Mouse (Mus musculus) liver, adult 2 months (tissue): ENCODE data around the gene Cers1. TPM values are rescaled to one million over a fixed set of nuclear protein-coding genes. Genes with fewer than 3 reads are reported as not detected.

Source experiments
- DNase-seq: peaks from one replicate; pipeline ENCODE4 v3.0.0-alpha.2; 2011; ENCODE audit warnings: low read depth, low spot score; ENCODE audit errors: extremely low read depth
- H3K27ac ChIP-seq: fragments of 200-500 bp; replicated peaks from 2 replicates; pipeline ENCODE4 v1.5.1; 2012; ENCODE audit warnings: low read depth, mild to moderate bottlenecking, control low read depth, inconsistent platforms, low read length; ENCODE audit not compliant: insufficient read depth
- H3K27me3 ChIP-seq: fragments of 200-500 bp; 2 replicates; pipeline ENCODE4 v1.6.1; 2012; ENCODE audit warnings: mild to moderate bottlenecking, moderate library complexity, low read length, inconsistent platforms; ENCODE audit not compliant: control insufficient read depth, insufficient read depth
- H3K36me3 ChIP-seq: fragments of 200-500 bp; 2 replicates; pipeline ENCODE4 v1.6.1; 2012; ENCODE audit warnings: low read length, inconsistent platforms; ENCODE audit not compliant: control insufficient read depth, insufficient read depth
- H3K4me1 ChIP-seq: fragments of 200-500 bp; 2 replicates; pipeline ENCODE4 v1.6.1; 2011; ENCODE audit warnings: low read length; ENCODE audit not compliant: control insufficient read depth, insufficient read depth
- H3K4me3 ChIP-seq: fragments of 200-500 bp; 2 replicates; pipeline ENCODE4 v1.5.1; 2011; ENCODE audit warnings: low read depth, mild to moderate bottlenecking, control low read depth, low read length, moderate library complexity; ENCODE audit not compliant: insufficient read depth
- H3K79me2 ChIP-seq: fragments of 200-500 bp; 2 replicates; pipeline ENCODE4 v1.6.1; 2012; ENCODE audit warnings: inconsistent platforms, mild to moderate bottlenecking, low read length, moderate library complexity; ENCODE audit not compliant: control insufficient read depth, insufficient read depth
- H3K9ac ChIP-seq: fragments of 200-500 bp; 2 replicates; pipeline ENCODE4 v1.6.1; 2012; ENCODE audit warnings: low read depth, mild to moderate bottlenecking, control low read depth, inconsistent platforms, low read length
- CTCF ChIP-seq: fragments of 200-500 bp; IDR thresholded peaks from 2 replicates; pipeline ENCODE4 v1.5.1; 2011; ENCODE audit warnings: low read depth, low read length, control low read depth
- POLR2A ChIP-seq: fragments of 200-500 bp; IDR thresholded peaks from 2 replicates; pipeline ENCODE4 v1.6.1; 2011; ENCODE audit warnings: low read length, control low read depth; ENCODE audit not compliant: insufficient read depth; ENCODE audit errors: extremely low read depth
- WGBS: fragments of 180-500 bp; shearing (Covaris S2); methylation state at CpG from one replicate; pipeline ENCODE4 v1.1.7; 2018; 5-methylcytosine and 5-hydroxymethylcytosine counted together
- polyA plus RNA-seq: library from polyadenylated mRNA; depleted of rRNA; stranded (reverse); fragments of >200 nt; gene quantifications from 2 replicates; pipeline ENCODE4 v1.2.3, GENCODE M21; 2012
- total RNA-seq: library from RNA; depleted of rRNA; stranded (reverse); fragments of >200 nt; gene quantifications from 2 replicates; pipeline ENCODE4 v1.2.3, GENCODE M21; 2014

Cers1 gene
- total and polyA plus RNA-seq, 2 experiments: 0.04 TPM; not detected in 1

DNA sequence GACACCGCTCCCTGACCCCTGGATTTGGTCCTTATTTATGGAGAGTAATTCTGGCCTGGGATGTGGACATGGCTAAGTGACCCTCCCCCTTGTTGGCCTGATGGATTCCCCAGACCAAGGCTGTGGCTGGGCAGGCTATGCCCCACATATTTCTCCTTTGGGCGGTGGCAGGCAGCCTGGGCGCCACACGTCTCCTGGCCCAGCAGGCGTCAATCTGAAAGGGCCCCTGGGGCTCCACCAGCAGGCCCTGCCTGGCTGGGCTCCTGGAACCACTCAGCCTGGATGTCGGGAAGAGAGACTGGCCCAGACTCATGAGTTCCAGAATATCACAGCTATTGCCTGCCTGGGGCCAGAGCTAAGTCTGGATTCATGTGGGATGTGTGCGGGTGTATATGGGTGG lies 54.9 kb downstream of the Cers1 start:
- H3K27me3 ChIP-seq: peaks cover 23% of the 10 kb centered on the region
- H3K27ac ChIP-seq: no peak overlapping the region
- no peak overlapping the region for H3K4me3 ChIP-seq
- TF ChIP-seq POLR2A (no peak), CTCF (no peak)
- no peak for DNase-seq
- no peaks in the 10 kb centered on the region for H3K4me1 ChIP-seq
- H3K79me2 ChIP-seq: no peaks in the 10 kb centered on the region
- no peak overlapping the region for H3K9ac ChIP-seq
- 98% methylated on average over 7 of the region's 7 CpGs for WGBS
- no peaks in the 10 kb centered on the region for H3K36me3 ChIP-seq

DNA sequence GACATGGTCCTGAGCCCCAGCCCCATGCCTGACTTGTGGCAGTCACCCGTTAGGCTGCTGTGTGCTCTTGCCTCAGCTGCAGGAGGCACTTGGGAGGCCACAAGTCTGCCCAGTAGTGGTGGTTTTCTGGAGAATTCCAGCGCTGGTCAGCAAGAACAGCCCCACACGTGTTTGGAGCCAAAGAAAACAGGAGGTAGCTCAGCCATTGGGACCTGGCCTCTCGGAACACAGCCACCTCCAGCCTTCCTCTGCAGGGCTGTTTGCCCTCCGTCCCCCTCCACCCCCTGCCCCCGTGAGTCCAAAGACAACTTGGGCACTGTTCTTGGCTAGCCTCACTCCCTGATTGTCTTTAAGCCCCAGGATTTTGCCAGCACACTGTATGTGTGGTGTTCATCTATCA lies 56.4 kb downstream of the Cers1 start:
- no peak overlapping the region for H3K4me3 ChIP-seq
- peaks cover 34% of the 10 kb centered on the region for H3K27me3 ChIP-seq
- no peaks in the 10 kb centered on the region for H3K79me2 ChIP-seq
- H3K27ac ChIP-seq: no peak overlapping the region
- H3K4me1 ChIP-seq: no peaks in the 10 kb centered on the region
- WGBS: 47% methylated on average over 6 of the region's 6 CpGs
- TF ChIP-seq CTCF: no peak
- TF ChIP-seq POLR2A: no peak
- H3K36me3 ChIP-seq: no peaks in the 10 kb centered on the region
- H3K9ac ChIP-seq: no peak overlapping the region
- peak; percentile 53 for DNase-seq

DNA sequence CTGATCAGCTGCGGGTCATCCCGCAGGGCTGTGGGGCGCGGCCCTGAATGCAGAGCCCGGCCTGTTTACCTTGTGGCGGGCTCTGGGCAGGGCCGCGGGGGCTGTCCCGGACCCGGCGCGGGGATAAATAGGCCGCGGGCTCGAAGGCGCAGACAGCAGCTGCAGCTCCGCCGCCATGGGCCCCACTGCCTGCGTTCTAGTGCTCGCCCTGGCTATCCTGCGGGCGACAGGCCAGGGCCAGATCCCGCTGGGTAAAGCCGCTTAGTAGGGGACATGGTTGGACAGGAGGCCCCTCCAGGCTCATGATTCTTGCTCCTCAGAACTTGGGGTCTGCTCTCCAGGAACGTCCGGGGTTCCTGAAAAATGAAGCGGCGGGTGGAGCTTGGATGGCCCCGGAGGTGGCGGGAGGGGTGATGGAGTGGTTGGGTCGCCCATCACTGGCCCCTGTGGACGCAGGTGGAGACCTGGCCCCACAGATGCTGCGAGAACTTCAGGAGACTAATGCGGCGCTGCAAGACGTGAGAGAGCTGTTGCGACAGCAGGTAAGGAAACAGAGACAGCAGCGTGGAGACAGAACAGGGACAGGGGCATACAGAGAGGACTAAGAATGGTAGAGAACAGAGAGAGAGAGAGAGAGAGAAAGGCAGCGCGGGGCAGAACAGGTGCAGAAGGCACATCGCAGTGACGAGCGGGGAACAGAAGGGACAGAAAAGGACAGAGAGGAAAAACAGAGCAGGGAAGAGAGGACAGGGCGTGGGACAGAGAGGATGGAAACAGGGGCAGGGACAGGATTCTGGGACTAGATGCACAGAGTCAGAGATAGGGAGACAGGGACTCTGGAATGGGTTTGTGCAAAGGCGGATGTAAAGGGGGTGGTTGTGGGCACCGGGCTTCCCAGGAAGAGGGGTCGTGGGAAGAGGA lies 58.1 kb downstream of the Cers1 start, which contains the start of gene Comp:
Comp (plus strand) TSS at position 162 of the 921 bp plus-strand sequence.
- no peak for DNase-seq
- no peaks in the 10 kb centered on the region for H3K36me3 ChIP-seq
- H3K4me3 ChIP-seq: peak within 1 kb of the TSS; percentile 43; the same call in 1 of the 2 replicates
- no peaks in the 10 kb centered on the region for H3K79me2 ChIP-seq
- H3K4me1 ChIP-seq: no peaks in the 10 kb centered on the region
- no peak within 1 kb of the TSS for H3K27ac ChIP-seq
- peaks cover 34% of the 10 kb centered on the region for H3K27me3 ChIP-seq
- TF ChIP-seq POLR2A: no peak
- TF ChIP-seq CTCF: no peak
- no peak within 1 kb of the TSS for H3K9ac ChIP-seq
- WGBS: 13% methylated on average over 47 of the region's 47 CpGs

DNA sequence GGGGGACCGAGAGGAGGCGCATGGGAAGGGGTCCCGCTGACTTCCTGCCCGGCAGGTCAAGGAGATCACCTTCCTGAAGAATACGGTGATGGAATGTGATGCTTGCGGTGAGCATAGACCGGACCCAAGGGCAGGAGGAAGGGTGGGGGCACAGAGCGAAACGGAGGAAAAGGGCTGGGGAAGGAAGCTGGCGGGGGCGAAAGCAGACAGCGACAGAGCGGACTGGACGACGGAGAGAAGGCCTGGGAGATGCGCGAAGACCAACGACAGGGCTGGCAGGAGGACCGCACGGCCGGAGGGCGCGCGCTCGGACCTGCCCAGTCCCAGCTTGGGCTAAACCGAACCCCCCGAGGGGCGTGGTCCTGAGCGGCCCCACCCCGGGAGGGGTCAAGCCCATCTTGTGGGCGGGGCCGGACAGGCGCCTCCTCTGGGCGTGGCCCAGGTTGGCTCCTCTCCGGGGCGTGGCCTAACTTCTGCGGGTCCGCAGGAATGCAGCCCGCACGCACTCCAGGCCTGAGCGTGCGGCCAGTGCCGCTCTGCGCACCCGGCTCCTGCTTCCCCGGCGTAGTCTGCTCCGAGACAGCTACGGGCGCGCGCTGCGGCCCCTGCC lies 58.8 kb downstream of the Cers1 start:
- no peak overlapping the region for H3K27ac ChIP-seq
- 2% methylated on average over 53 of the region's 53 CpGs for WGBS
- no peak overlapping the region for H3K9ac ChIP-seq
- H3K79me2 ChIP-seq: no peaks in the 10 kb centered on the region
- H3K4me3 ChIP-seq: peak overlapping the region; percentile 43; the same call in 1 of the 2 replicates
- H3K36me3 ChIP-seq: no peaks in the 10 kb centered on the region
- peaks cover 34% of the 10 kb centered on the region for H3K27me3 ChIP-seq
- TF ChIP-seq CTCF (no peak), POLR2A (no peak)
- no peaks in the 10 kb centered on the region for H3K4me1 ChIP-seq
- DNase-seq: peak; percentile 14

DNA sequence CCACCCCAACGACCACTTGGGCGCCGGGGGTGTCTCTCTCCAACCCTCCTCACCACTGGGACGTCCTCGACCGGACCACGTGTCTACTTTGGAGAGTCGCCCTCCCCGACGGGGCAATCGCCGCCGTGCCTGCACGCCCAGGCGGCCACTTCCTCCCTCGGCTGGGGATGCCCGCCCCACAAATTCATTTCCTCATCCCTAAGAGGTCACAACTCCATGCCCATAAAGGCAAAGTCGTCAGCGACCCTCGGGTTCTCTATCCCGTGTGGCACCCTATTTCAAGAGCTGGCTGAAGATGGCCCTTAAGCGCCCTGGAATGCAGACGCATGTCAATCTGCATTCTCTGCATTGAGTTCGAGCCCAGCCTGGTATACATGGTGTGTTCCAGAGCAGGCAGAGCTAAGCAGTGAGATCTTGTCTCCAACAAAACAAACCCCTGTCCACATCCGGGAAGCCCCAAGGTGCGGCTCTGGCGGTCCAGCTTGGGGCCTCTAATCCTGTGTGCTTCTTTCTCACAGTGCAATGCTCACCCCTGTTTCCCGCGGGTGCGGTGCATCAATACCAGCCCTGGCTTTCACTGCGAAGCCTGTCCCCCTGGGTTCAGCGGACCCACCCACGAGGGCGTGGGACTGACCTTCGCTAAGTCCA lies 59.8 kb downstream of the Cers1 start:
- Histone ChIP-seq H3K9ac (no peak overlapping the region), H3K4me1 (no peaks in the 10 kb centered on the region), H3K36me3 (no peaks in the 10 kb centered on the region), H3K27me3 (peaks cover 34% of the 10 kb centered on the region), H3K79me2 (no peaks in the 10 kb centered on the region), H3K27ac (no peak overlapping the region), H3K4me3 (no peak overlapping the region)
- WGBS: 10% methylated on average over 35 of the region's 35 CpGs
- no peak for TF ChIP-seq POLR2A
- no peak for TF ChIP-seq CTCF
- DNase-seq: no peak
